Mouse (Mus musculus): ENCODE measurements around the gene Sun3. TPM values are rescaled to one million over a fixed set of nuclear protein-coding genes. Genes with fewer than 3 reads are reported as not detected.

Sun3 gene
- total RNA-seq (2015; ENCODE audit: low replicate concordance) (not detected in 2 replicates), total RNA-seq (2017; ENCODE audit: low replicate concordance) (not detected in 2 replicates)

DNA sequence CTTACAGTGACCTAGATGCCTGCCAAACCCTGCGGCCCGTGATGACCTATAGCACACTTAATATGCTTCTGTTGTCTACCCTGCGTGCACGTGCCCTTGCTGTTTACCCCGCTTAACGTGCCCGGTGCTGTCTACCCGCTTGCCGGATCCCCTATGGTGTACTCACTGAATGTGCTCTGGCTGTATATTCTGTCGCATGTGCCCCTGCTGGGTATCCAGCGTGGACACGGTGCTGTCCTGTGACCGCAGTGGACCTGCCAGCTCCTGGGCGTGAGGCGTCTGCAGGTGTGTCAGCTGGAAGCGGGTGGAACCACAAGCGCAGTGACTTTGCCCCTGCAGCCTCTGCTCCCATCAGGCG, at the start of gene Sun3:
Gene Sun3, minus strand, starts transcription at position 289 of the 358 bp plus-strand sequence.
- ATAC-seq (replicated peaks; ENCODE audit: low FRiP score, poor library complexity, severe bottlenecking) = 0 out of 2 replicates have a peak, but pooled peaks have one; percentile 16

GRCm38 (mm10) chr11:9076444-9076843, 27.7 kb upstream of the Sun3 start:
- no peak for ATAC-seq (replicated peaks; ENCODE audit: low FRiP score, poor library complexity, severe bottlenecking)

DNA sequence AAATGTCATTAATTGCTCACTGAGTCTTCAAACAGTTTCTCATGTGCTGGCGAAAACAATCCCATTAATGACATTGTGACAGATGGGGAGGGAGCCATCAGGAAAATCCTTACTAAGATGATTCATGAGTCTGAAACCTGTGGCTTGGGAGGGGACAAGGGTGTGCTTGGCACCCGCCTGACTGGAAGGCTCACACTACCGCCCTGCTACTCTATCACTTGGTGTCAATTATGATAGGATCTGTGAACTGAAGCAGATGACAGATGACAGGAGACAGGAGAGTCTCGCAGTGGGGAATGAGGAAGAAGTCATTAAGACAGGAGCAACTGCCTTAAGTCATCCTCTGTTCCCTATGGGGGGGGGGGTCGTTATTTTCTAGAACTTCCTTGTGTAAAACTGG, 11.7 kb upstream of the Sun3 start:
- ATAC-seq (replicated peaks; ENCODE audit: low FRiP score, poor library complexity, severe bottlenecking) = no peak

GRCm38 (mm10) chr11:9060029-9060428, 11.2 kb upstream of the Sun3 start:
- no peak for ATAC-seq (replicated peaks; ENCODE audit: low FRiP score, poor library complexity, severe bottlenecking)

DNA sequence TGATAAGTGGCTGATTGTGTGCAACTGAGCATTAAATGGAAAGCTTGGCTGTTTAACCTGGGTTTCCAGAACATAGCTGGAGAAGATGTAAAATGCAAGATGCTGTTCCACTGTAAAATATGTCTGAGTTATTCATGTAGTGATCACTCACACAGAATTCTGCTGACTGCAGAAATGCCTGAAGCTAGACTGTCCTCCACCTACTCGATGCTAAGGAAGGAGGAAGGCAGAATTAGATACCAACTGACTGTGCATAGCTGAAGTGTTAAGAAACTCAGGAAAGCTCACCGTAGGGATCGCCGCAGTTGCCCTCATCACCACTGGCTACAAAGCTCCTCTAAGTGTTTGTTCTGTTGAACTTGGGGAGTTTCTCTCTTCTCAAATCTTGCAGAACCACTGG, 8.9 kb upstream of the Sun3 start:
- ATAC-seq (replicated peaks; ENCODE audit: low FRiP score, poor library complexity, severe bottlenecking) = no peak

DNA sequence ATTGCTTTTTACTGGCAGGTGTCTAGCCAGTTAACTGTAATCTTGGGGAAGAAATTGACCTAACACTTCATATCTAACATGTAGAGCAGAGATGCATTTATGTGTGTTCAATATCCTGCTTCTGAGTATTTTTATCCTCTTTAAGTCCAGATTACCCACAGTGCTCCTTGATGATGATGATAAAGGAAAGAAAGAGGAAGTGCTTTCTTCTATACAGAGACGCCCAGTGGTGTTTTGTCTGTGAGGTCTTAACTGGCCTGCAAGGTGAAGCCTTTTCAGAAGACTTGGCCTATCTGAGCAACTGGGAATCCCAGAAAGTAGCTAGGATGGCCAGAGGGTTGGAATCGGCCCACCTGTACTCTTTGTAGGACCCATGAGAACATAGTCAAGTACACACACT, 8.1 kb upstream of the Sun3 start:
- no peak for ATAC-seq (replicated peaks; ENCODE audit: low FRiP score, poor library complexity, severe bottlenecking)

DNA sequence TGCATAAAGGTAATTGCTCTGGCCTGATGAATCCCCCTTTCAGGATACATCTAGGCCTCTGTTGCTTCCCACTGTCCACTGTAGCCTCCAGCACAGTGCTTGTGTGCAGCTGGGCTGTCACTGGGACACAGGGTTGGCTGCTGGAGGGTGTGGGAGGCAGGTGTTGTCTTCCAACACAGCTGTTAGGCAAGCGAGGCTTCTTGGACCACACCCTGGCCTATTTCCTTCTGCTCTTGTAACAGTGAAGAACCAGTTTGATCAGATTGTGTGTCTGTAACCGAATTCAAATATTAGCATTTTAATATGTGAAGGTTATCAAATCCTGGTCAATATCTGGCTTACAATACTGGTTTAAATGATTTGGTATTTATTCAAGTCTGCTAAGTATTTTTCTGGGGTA, 3.1 kb upstream of the Sun3 start:
- no peak for ATAC-seq (replicated peaks; ENCODE audit: low FRiP score, poor library complexity, severe bottlenecking)

- ATAC-seq (replicated peaks; ENCODE audit: low FRiP score, poor library complexity, severe bottlenecking) = no peak
Observed at GRCm38 (mm10) chr11:9050241-9050640, 1.4 kb upstream of the Sun3 start.

DNA sequence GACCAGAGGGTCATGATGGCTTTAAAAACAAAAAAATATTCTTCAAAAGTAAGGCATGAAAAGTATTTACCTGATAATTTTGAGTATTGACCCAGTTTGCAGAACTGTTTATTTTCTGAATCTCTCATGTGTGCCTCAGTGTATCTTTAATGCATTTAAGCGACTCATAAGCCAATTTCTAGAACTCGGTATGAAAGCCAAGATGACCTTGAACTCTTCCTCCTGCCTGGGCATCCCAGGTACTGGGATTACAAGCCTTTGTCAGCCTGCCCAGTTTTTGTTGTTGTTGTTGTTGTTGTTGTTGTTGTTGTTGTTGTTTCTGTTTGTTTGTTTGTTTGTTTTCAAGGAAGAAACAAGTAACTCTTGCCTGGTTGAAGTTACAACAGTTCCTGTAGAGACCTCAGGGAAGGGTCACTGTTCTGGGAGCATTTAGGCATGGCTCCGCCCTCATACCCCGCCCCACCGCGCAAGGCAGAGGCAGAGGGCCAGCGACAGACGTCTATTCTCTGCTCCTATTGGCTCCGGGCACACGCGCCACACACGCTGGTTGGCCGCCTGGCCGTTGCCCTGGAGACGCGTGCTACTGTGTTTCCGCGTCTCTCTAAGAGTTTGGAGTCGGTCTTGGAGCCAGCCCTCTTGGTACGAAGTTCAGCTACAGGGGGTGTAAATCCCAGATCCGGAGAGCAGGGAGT, 634 bp downstream of the Sun3 start, which contains the start of gene Gm11992:
Gene Gm11992, plus strand, starts transcription at position 584 of the 692 bp plus-strand sequence.
- peak; percentile 81 for ATAC-seq (replicated peaks; ENCODE audit: low FRiP score, poor library complexity, severe bottlenecking)

DNA sequence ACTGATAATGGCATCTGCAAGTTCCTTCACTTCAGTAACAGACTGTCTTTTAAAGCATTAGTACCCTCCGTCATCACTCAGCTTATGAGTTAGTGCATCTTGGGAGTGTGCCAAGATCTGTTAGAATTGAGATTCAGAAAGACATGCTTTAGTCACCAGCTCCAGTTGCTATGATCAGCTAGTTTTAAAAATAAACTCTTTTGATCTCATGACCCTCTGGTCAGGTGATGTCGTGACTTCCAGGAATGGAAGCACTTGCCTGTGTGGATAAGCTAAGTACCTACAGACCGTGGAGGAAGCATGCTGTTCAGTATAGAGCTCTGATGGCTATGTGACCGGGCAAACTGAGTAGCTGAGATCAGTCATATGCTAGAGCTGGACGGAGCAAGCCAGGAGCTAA, 1.7 kb downstream of the Sun3 start:
- no peak for ATAC-seq (replicated peaks; ENCODE audit: low FRiP score, poor library complexity, severe bottlenecking)

DNA sequence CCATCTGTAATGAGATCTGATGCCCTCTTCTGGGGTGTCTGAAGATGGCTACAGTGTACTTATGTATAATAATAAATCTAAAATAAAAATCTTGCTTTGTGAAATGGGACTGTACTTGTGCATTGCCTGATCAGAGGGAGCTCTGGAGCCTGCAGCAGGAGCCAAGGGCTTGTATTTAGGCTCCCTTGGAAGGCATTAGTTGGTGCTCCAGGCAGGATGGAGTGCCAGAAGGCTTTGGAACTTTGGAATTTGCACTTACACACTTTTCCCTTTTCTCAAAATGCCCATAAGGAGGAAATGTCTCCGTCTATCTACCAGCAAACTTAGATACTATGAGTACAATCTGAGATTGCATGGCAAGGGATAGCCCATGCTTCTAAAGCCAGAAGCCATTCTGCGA, 2.2 kb downstream of the Sun3 start:
- no peak for ATAC-seq (replicated peaks; ENCODE audit: low FRiP score, poor library complexity, severe bottlenecking)

DNA sequence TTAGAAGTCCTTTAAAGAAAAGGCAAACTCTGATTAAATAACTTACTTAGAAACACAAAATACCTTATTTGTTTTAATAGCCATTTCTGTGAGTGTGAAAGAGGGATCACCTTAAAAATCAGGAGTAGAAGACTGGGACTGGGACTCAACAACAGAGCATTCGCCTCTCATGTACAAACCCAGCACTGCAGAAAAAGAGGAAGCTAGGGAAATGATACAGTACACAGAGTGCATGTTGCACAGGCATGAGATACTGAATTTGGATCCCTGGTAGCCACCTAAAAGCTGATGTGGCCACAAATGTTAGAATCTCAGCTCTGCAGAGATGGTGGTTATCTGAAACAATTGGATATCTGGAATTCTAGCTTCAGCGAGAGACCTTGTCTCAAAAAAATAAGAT, 17.3 kb downstream of the Sun3 start:
- ATAC-seq (replicated peaks; ENCODE audit: low FRiP score, poor library complexity, severe bottlenecking) = no peak

- ATAC-seq (replicated peaks; ENCODE audit: low FRiP score, poor library complexity, severe bottlenecking) = no peak
Observed at GRCm38 (mm10) chr11:9025211-9025610, 23.6 kb downstream of the Sun3 start.

DNA sequence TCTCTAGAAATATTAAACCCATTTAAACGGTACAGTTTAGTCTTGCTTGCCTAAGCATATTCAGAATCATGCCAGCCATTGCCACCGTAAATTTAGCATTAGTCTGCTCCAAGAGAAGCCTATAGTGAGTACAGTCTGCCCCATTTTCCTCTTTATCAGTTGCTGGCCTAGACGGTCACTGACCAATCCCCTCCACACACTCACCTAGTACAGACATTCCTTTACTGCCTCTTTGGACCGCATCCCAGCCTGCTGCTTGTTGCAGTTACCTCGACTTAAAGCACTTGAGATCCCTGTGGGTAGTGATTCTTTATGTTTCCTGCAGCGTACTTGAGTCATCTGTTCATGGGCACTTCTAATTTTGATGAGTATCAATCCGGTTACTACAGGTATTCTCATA, 24.0 kb downstream of the Sun3 start:
- no peak for ATAC-seq (replicated peaks; ENCODE audit: low FRiP score, poor library complexity, severe bottlenecking)

- ATAC-seq (replicated peaks; ENCODE audit: low FRiP score, poor library complexity, severe bottlenecking) = no peak
Observed at GRCm38 (mm10) chr11:9020207-9020606, 28.6 kb downstream of the Sun3 start.

DNA sequence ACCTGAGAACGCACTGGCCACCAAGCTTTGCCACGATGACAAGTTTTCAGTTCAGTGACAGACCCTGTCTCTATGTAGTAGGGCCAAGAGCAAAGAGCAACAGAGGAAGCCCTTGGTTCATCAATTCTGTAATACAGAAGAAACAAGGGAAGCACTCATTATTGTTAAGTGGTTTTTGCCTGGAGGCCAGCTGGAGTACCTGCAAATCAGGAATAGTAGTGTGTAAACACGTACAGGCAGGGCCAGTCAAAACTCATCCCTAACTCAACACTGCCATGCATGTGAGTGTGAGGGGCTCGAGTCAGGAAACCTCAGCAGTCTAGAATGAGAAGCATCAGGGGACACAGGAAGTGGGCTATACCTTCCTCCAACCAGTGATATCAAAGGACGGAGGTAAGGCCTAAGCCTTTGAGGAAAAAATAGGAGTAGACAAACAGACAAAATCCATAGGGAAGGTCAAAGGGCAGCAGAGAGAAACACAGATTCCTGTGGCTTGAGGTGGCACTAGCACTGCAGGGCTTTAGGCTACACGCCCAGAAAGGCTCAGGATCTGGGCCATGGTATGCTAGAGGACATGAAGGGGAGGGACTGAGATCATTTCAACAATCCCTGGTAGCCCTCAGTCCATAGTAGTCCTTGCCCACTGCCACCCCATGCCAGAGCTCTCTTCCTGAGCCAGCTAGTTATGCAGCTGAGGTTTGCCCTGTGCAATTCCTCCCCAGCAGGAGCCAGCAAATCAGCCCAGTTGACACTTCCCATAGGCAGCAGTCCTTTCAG, 30.1 kb downstream of the Sun3 start:
- no peak for ATAC-seq (replicated peaks; ENCODE audit: low FRiP score, poor library complexity, severe bottlenecking)

DNA sequence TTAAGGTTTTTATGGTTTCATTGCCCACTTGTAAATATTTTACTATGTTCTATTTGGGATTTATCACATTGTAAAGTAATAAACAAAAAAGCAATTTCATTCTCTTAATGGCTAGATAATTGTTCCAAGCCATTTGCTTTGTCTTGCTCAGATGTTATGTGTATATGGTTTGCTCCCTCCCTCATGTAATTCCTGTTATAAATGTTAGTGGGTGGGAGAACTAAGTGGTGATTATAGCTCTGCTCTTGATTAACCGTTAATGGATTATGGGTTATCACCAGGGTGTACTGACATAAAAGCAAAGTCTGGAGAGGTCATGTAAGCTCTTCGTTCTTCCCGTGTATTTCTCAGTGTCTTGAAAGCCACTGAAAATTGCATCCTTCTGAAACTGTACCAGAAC, 34.1 kb downstream of the Sun3 start:
- ATAC-seq (replicated peaks; ENCODE audit: low FRiP score, poor library complexity, severe bottlenecking) = no peak

DNA sequence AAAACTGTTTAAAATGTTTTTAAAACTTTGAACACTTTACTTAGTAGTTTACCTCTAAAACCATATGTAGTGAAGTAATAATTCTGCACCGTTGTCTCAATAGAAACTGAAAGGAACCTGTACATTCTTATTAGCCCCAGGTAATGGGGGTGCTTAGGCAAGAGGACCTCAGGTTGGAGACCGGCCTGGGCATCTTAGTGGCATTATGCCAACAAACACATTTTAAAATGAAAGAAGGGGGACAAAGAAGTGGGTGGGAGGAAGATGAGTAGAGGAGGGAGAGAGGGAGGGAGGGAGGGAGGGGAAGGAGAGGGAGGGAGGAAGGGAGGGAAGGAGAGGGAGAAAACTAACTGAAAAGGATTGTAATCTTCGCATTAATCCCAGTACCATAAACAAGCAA, 37.4 kb downstream of the Sun3 start:
- no peak; the same call in 1 of the 2 replicates for ATAC-seq (replicated peaks; ENCODE audit: low FRiP score, poor library complexity, severe bottlenecking)

- ATAC-seq (replicated peaks; ENCODE audit: low FRiP score, poor library complexity, severe bottlenecking) = peak; percentile 99
Observed at GRCm38 (mm10) chr11:9010853-9011339, 37.9 kb downstream of the Sun3 start, which contains the start of gene Hus1. TSS of gene Hus1 (minus strand) at chr11:9011191.

GRCm38 (mm10) chr11:9010416-9010815, 38.4 kb downstream of the Sun3 start:
- ATAC-seq (replicated peaks; ENCODE audit: low FRiP score, poor library complexity, severe bottlenecking) = peak; percentile 58

DNA sequence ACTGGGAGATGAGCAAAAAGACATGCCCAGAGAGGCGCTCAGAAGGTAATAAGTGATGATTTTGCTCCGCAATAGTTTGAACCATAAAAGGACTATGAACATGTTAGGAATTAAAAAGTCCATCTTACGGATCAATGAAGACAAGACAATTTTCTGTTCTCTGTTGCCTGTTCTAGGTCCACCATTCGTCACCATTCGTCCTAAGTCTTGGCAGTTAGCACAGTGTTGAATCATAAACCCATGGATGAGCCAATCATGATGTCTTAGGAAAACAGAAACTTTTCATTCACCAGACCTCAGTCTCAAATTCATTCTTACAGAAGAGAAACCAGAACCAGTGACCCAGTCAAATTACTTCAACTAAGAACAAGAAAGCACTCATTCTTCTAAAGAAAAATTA, 40.0 kb downstream of the Sun3 start:
- no peak for ATAC-seq (replicated peaks; ENCODE audit: low FRiP score, poor library complexity, severe bottlenecking)

Data from erythroid progenitor cell, adult 5-6 weeks (primary cell).